Mouse (Mus musculus) embryonic facial prominence, embryonic 14.5 days (tissue): ENCODE results near the gene Dyrk3. TPM values are rescaled to one million over a fixed set of nuclear protein-coding genes. Genes with fewer than 3 reads are reported as not detected.

ENCODE experiments used
- ATAC-seq: fragments of 200-750 bp; cut with Nextera tagmentation; 2 replicates; pipeline ENCODE4 v1.8.0; 2017; ENCODE audit warnings: low read depth, moderate number of reproducible peaks, moderate TSS enrichment
- DNase-seq: peaks from one replicate; pipeline ENCODE4 v3.0.0-alpha.2; 2015; ENCODE audit warnings: low spot score
- H3K27ac ChIP-seq: fragments of 300-500 bp; sonication (generic); replicated peaks from 2 replicates; pipeline ENCODE4 v1.5.1; 2014; ENCODE audit warnings: low read depth, mild to moderate bottlenecking, low read length, moderate library complexity
- H3K27me3 ChIP-seq: fragments of 300-500 bp; sonication (generic); replicated peaks from 2 replicates; pipeline ENCODE4 v1.6.1; 2014; ENCODE audit warnings: low read length; ENCODE audit not compliant: control insufficient read depth, insufficient read depth
- H3K36me3 ChIP-seq: fragments of 300-500 bp; sonication (generic); 2 replicates; pipeline ENCODE4 v1.6.1; 2014; ENCODE audit warnings: low read length, mixed read lengths; ENCODE audit not compliant: control insufficient read depth, insufficient read depth
- H3K4me1 ChIP-seq: fragments of 300-500 bp; sonication (generic); 2 replicates; pipeline ENCODE4 v1.6.1; 2014; ENCODE audit warnings: antibody characterized with exemption, low read length; ENCODE audit not compliant: control insufficient read depth, insufficient read depth
- H3K4me2 ChIP-seq: fragments of 300-500 bp; sonication (generic); 2 replicates; pipeline ENCODE4 v1.6.1; 2014; ENCODE audit warnings: low read depth, mild to moderate bottlenecking, low read length, moderate library complexity, mixed read lengths
- H3K4me3 ChIP-seq: fragments of 300-500 bp; sonication (generic); 2 replicates; pipeline ENCODE4 v1.5.1; 2014; ENCODE audit warnings: low read depth, mild to moderate bottlenecking, low read length
- H3K9ac ChIP-seq: fragments of 300-500 bp; sonication (generic); 2 replicates; pipeline ENCODE4 v1.6.1; 2014; ENCODE audit warnings: low read depth, mild to moderate bottlenecking, low read length, moderate library complexity, mixed read lengths
- H3K9me3 ChIP-seq: fragments of 300-500 bp; sonication (generic); 2 replicates; pipeline ENCODE4 v1.6.1; 2016; ENCODE audit warnings: low read length; ENCODE audit not compliant: control insufficient read depth
- WGBS: fragments of 180-500 bp; shearing (Covaris S2); extraction: QIAGEN DNeasy Blood & Tissue Kit; methylation state at CpG from one replicate; pipeline ENCODE4 v1.1.7; 2014; 5-methylcytosine and 5-hydroxymethylcytosine counted together
- polyA plus RNA-seq: library from polyadenylated mRNA; unstranded; fragments of >200 nt; fragmentation: Nextera tagmentation; extraction: Ambion mirVana; gene quantifications from 2 replicates; pipeline ENCODE4 v1.2.1, GENCODE M21; 2014

Dyrk3 gene
- polyA plus RNA-seq, 1 experiment from 2014 or later, result 4.3 TPM

DNA sequence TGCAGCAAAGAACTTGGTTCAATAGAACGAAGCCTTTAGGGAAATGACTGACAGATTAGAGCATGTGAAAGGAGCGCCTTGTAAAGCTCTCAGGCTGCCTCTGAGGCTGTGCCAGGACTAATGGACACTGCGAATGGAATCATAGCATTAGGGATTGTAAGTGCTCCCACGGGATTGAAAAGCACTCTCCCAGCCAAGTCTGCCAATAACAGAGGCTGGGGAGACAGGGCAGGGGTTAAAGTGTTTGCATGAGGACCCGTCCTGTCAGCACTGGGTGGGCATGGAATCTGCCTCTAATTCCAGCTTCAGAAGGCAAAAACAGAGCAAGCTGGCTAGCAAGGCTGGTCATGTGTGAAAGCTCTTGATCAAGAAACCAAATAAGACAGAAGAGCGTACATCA, 3.9 kb downstream of the Dyrk3 start:
- Histone ChIP-seq H3K27ac (no peak overlapping the region), H3K9ac (no peak overlapping the region), H3K4me3 (no peak overlapping the region), H3K9me3 (no peaks in the 10 kb centered on the region), H3K27me3 (no peaks in the 10 kb centered on the region), H3K36me3 (peaks cover 10% of the 10 kb centered on the region; the same call in 1 of the 2 replicates), H3K4me1 (no peaks in the 10 kb centered on the region; the same call in 1 of the 2 replicates), H3K4me2 (no peak overlapping the region)
- ATAC-seq, result no peak
- 65% methylated on average over 6 of the region's 6 CpGs for WGBS
- no peak for DNase-seq

DNA sequence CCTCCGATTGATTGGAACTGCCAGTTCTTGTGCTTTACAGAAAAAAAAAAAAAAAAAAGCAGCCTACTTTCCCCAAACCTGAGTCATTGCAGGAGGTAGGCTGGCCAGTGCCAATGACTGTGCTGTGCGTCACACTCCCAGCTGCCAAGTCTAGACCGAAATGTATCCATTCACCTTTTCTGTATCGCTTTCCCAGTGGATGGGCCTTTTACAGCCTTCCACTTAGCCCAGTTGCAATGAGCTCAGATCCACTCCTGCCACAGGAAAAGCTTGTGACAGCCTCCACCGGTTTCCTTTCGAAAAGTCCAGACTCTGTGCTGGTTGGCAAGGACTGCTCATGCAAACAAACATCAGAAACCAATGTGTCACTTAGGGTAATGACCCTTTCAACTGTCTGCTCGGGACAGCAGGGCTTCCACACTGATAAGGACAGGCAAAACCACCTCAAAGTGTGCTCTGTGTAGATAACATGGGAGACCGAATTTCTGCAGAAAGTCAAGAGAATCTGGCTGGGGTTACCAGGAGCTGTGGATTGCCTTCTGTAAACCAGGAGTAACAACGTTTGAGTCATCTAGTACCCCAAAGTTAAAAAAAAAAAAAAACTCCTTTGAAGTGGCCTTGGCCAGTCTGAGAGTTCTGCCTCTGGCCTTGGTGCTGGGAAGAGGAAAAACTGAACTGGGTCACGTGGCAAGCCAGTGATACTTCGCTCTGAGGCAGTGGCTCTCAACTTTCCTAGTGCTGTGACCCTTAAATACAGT, 12.0 kb downstream of the Dyrk3 start:
- Histone ChIP-seq H3K4me2 (no peak overlapping the region), H3K27me3 (no peaks in the 10 kb centered on the region), H3K27ac (no peak overlapping the region), H3K9ac (no peak overlapping the region), H3K9me3 (no peaks in the 10 kb centered on the region), H3K36me3 (peaks cover 19% of the 10 kb centered on the region; the same call in 1 of the 2 replicates), H3K4me3 (no peak overlapping the region), H3K4me1 (no peaks in the 10 kb centered on the region)
- WGBS, result 70% methylated on average over 11 of the region's 11 CpGs
- DNase-seq (no peak), ATAC-seq (no peak)

DNA sequence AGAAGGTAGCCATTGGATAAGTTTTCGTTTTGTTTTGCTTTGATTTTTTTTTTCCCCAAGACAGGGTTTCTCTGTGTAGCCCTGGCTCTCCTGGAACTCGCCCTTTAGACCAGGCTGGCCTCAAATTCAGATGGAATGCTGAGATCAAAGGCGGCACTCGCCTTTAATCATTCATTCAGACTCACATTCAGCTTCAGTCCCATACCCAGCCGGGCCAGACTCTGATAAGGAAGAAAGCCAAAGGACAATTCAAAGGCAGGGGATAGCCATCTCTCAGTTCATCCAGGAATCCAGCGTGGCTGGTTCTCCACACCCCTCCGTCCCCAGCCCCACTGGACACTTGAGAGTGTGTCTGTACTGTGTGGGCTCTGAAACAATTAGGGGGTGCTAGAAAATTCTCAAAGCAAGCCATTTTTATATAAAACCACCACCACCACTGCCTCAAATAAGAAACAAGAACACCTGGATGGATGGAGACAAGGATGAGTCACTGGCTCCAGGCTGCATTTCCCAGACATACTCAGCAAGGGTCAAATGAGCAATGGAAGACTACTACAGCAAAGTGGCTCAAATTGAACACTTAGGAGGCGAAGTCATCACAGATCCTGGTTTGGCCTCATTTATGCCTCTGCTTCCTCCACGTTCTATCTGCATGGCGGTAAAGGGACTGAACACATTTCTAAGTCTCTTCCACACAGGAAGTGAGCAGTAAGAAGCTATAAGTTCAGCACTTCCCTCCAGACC, 14.4 kb downstream of the Dyrk3 start:
- no peaks in the 10 kb centered on the region for H3K27me3 ChIP-seq

DNA sequence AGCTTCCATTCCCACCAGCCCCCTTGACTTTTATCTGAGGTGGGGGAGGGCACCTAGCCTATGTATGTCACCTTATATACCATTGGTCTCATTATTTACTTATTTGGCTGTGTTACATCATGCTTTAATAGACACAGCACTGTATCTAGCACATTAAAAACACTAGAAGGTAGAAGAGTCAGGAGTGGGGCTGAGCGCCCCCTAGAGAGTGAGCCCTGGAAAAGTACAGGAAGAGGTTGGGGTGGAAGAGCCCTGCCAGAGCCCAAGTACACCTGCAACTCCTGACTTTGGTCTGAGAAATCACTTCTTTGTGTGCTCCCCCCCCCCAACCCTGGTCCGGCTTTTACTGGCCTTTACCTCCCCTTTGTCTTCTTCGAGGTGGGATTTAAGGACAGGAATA, 16.2 kb downstream of the Dyrk3 start:
- Histone ChIP-seq H3K9ac (no peak overlapping the region), H3K4me1 (no peaks in the 10 kb centered on the region; the same call in 1 of the 2 replicates), H3K4me3 (no peak overlapping the region), H3K27me3 (no peaks in the 10 kb centered on the region), H3K4me2 (no peak overlapping the region), H3K36me3 (no peaks in the 10 kb centered on the region), H3K27ac (no peak overlapping the region), H3K9me3 (no peaks in the 10 kb centered on the region)
- WGBS, result 44% methylated on average over 3 of the region's 3 CpGs
- no peak for DNase-seq
- no peak for ATAC-seq

More for the DNA sequence above, 14.4 kb downstream of the Dyrk3 start:
- Histone ChIP-seq H3K9ac (no peak overlapping the region), H3K9me3 (no peaks in the 10 kb centered on the region), H3K36me3 (peaks cover 4% of the 10 kb centered on the region; the same call in 1 of the 2 replicates), H3K27ac (no peak overlapping the region), H3K4me2 (no peak overlapping the region), H3K4me1 (no peaks in the 10 kb centered on the region), H3K4me3 (no peak overlapping the region)
- DNase-seq, result no peak
- no peak for ATAC-seq
- 61% methylated on average over 10 of the region's 10 CpGs for WGBS

DNA sequence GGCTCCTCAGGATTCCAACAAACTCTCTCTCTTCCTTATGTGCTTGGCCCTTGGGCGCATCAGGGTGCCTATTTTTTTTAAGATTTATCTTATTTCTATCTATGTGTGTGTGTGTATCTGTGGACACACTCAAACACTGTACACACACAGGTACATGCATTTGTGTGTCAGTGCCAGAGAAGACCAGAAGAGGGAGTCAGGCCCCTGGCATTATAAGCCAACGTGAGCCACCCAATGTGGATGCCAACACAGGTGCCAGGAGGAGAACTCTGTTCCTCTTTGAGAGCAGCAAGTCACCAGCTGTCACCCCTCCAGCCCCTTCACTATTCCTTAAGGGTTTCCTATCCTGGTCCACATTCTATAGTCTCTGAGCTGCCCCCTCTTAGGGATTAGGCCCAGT, 19.1 kb downstream of the Dyrk3 start:
- no peaks in the 10 kb centered on the region for H3K36me3 ChIP-seq
- H3K9me3 ChIP-seq, result no peaks in the 10 kb centered on the region
- no peak overlapping the region for H3K9ac ChIP-seq
- no peaks in the 10 kb centered on the region for H3K27me3 ChIP-seq
- WGBS, result 69% methylated on average over 2 of the region's 2 CpGs
- no peak overlapping the region for H3K27ac ChIP-seq
- DNase-seq, result no peak
- H3K4me2 ChIP-seq, result no peak overlapping the region
- no peak overlapping the region for H3K4me3 ChIP-seq
- no peak for ATAC-seq
- peaks cover 3% of the 10 kb centered on the region; the same call in 1 of the 2 replicates for H3K4me1 ChIP-seq

DNA sequence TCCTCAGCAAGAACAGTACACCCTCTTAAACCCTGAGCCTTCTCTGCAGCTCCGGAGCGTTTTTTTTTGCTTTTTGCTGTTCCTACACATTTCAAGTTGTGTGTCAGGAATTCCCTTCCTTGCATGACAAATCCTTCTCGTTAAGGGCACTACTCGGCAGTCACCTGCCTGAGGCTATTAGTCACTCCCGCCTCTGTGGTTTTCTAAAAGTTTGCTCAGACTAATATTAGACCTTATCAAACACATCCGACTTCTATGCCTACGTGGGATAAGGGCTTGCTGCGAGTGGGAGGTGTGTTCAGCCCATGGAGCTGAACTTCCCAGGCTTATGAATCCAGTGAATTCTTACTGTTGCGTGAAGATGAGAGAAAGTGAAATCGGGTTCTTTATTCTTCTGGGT, 19.6 kb downstream of the Dyrk3 start:
- Histone ChIP-seq H3K27me3 (no peaks in the 10 kb centered on the region), H3K4me2 (no peak overlapping the region), H3K9ac (no peak overlapping the region), H3K9me3 (no peaks in the 10 kb centered on the region), H3K36me3 (no peaks in the 10 kb centered on the region), H3K4me3 (no peak overlapping the region), H3K27ac (no peak overlapping the region), H3K4me1 (peaks cover 3% of the 10 kb centered on the region; the same call in 1 of the 2 replicates)
- ATAC-seq, result no peak
- WGBS, result 47% methylated on average over 10 of the region's 10 CpGs
- DNase-seq, result no peak

DNA sequence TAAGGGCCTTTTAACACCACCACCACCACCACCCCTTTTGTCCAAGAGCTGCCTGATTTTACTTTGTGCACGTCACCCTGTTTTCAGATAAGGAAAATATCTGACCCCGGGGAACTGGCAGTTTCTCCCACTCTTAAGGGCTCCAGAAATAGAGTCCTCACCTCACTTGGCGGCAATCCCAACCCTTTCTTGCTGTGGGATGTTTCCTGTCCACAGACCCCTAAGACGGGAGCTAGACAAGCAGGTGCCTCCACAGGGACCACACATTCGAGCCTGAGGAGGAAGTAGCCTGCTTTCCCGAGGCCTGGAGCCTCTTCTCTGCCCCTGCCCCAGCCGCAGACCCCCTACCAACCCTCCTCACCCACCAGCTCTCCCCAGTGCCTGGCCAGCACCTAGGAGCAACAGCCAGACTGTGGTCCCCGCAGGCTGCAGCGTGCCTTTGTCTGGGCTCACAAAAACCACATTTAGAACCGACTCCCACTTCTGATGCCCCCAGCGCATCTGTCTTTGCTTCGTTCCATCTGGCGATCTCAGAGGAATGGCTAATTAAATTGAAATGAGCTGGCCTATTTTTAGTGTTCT, 21.6 kb downstream of the Dyrk3 start:
- whole genome bisulfite sequencing, result 42% methylated on average over 13 of the region's 13 CpGs
- H3K9me3 ChIP-seq, result no peaks in the 10 kb centered on the region
- H3K4me3 ChIP-seq, result no peak overlapping the region
- H3K4me1 ChIP-seq, result peaks cover 3% of the 10 kb centered on the region; the same call in 1 of the 2 replicates
- ATAC-seq, result no peak
- no peak overlapping the region for H3K27ac ChIP-seq
- H3K36me3 ChIP-seq, result no peaks in the 10 kb centered on the region
- no peak overlapping the region for H3K9ac ChIP-seq
- 0 out of 2 replicates have a peak overlapping the region, but pooled peaks have one; percentile 3 for H3K4me2 ChIP-seq
- no peaks in the 10 kb centered on the region for H3K27me3 ChIP-seq
- DNase-seq, result no peak

DNA sequence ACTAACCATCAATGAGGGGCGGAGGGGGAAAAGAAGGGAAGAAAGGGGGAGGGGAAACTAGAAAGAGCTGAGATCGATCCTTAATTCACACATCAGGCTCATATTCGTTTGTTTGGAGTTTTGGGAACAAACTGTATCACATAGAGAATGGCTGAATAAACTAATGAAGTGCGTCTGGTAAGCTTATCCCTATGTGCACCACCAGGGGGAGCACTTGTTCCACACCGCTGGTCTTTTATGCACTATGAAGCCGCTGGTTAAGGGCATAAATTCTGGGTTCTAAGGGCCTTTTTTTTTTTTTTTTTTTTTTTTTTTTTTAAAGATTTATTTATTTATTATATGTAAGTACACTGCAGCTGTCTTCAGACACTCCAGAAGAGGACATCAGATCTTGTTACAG, 22.2 kb downstream of the Dyrk3 start:
- no peaks in the 10 kb centered on the region for H3K27me3 ChIP-seq
- no peak overlapping the region for H3K4me3 ChIP-seq
- no peaks in the 10 kb centered on the region for H3K9me3 ChIP-seq
- no peaks in the 10 kb centered on the region for H3K36me3 ChIP-seq
- H3K4me2 ChIP-seq, result no peak overlapping the region
- H3K27ac ChIP-seq, result no peak overlapping the region
- peaks cover 6% of the 10 kb centered on the region; the same call in 1 of the 2 replicates for H3K4me1 ChIP-seq
- no peak overlapping the region for H3K9ac ChIP-seq
- 13% methylated on average over 6 of the region's 6 CpGs for WGBS
- DNase-seq (peak; percentile 89), ATAC-seq (peak; percentile 61)
